Mouse (Mus musculus): ENCODE measurements around the gene Hyal1. TPM values are rescaled to one million over a fixed set of nuclear protein-coding genes. Genes with fewer than 3 reads are reported as not detected.
A peak's percentile ranks its signal among the peaks of the same experiment; 100 is the strongest.
"Not testable (repeated sequence)": the region's sequence is repeated elsewhere in the genome, so short reads cannot be mapped to it uniquely, and the experiment has no call there.

Gene Hyal1
- total RNA-seq, 2 experiments from 2014 or later, result 5.1 to 5.4 TPM

DNA sequence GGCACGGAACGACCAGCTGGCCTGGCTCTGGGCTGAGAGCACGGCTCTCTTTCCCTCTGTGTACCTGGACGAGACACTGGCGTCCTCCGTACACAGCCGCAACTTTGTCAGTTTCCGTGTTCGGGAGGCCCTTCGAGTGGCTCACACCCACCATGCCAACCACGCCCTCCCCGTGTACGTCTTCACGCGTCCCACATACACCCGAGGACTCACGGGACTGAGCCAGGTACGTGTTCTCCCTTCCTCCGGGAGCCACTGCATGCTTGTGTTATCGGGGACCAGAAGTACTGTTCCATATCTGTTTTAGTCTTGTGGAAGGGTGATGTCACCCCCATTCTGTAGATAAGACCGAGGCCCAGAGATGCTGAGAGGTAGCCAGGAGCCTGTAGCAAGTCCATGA is 5.9 kb upstream of the Hyal1 start:
- DNase-seq (ENCODE audit: low spot score in 2 of 2), result no peak

DNA sequence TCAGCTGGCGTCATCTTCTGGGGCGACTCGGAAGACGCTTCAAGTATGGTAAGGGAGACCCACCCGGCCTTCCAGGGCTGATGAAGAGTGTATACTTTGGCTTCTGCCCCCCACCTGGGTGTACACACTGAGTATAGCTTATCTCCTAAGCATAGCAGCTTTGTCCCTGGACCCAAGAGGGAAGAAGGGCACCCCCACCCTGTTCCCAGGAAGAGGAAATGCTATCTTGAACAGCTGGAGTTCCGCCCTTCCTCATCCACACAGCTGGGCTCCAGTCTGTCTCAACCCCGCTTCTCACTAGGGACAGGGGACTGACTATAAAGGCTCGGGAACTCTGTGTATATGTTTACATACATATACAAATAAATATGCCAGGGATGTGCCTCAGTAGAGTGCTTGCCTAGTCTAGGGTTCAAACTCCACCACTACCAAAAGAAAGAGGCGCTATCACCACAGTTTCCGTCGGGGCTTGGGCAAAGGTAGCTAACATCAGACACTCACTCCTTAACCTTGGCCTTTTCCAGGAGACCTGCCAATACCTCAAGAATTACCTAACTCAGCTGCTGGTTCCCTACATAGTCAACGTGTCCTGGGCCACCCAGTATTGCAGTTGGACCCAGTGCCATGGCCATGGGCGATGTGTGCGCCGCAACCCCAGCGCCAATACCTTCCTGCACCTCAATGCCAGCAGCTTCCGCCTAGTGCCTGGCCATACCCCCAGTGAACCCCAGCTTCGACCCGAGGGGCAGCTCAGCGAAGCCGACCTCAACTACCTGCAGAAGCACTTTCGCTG is 5.0 kb upstream of the Hyal1 start:
- no peak for DNase-seq (ENCODE audit: low spot score in 2 of 2)

DNA sequence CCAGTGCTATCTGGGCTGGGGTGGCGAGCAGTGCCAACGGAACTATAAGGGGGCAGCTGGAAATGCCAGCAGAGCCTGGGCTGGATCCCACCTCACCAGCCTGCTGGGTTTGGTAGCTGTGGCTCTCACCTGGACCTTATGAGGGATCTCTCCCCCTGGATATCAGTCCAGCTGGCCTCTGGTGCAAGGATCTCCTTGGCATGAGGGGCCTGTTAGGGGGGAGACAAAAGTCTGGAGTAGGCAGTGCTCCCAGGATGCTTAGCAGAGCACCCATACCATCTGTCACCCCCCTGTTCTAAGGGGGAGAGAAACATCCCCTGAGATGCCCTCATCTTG is 4.4 kb upstream of the Hyal1 start:
- DNase-seq (ENCODE audit: low spot score in 2 of 2), result no peak

DNA sequence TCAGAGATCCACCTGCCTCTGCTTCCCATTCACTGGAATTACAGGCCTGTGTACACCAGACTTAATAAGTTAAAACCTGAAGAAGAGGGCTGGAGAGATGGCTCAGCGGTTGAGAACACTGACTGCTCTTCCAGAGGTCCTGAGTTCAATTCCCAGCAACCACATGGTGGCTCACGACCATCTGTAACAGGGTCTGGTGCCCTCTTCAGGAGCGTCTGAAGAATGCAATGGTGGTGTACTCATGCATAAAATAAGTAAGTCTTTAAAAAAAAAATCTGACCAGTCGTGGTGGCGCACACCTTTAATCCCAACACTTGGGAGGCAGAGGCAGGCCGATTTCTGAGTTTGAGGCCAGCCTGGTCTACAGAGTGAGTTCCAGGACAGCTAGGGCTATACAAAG is 3.0 kb upstream of the Hyal1 start:
- DNase-seq (ENCODE audit: low spot score in 2 of 2), result not testable (repeated sequence)

DNA sequence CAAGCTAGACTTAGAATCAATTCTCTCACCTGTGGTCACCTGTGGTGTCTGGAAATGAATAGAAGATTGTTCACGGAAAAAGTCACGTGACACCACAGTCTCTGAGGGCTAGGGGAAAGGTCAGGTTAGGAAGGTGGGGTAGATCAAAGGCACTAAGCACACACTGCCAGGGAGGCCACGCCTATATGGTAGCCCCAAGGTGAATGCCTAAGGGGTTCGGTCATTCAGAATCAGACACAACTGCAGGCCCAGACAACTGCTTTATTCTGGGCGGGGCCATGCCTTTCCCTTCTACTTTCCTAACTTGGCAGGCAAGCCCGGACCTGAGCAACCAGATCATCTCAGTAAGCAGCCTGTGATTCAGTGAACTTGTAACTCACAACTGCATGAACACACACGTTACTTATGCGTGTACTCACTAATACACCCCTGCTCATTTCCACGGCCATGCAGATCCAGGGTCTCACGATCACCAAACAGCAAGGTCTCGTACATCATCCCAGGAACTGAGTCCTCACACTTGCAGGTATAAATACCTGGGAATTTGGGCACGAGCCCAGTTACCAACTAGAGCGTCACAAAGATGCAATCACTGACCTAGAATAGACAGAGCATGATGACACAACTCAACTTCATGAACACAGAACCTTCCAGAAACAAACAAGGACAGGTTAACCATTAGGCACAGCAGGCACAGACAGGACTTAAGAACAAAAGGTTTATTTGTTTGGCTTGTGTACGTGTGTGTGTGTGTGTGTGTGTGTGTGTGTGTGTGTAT is 959 bp upstream of the Hyal1 start:
- no peak for DNase-seq (ENCODE audit: low spot score in 2 of 2)

DNA sequence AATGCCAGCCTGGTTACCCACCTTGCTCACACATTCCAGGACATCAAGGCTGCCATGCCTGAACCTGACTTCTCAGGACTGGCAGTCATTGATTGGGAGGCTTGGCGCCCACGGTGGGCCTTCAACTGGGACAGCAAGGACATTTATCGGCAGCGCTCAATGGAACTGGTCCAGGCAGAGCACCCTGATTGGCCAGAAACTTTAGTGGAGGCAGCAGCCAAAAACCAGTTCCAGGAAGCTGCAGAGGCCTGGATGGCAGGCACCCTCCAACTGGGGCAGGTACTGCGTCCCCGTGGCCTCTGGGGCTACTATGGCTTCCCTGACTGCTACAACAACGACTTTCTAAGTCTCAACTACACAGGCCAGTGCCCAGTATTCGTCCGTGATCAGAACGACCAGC is 1.1 kb downstream of the Hyal1 start:
- no peak for DNase-seq (ENCODE audit: low spot score in 2 of 2)

DNA sequence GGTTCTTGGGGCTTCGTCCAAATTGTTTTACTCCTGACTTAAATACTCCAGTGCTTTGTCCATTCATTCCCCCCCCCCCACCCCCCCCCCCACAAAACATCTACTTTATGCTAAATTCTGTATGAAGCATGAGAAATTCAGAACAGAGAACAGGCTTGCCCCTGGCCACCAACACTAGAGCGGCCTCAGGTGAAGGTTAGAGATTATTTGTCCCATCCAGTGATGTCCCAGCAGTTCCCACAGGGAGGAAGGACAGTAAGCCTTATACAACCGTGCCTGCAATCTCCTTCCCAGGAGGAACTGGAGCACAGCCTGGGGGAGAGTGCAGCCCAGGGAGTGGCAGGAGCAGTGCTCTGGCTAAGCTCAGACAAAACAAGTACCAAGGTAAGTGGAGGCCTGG is 1.9 kb downstream of the Hyal1 start, which contains the start of gene Naa80:
TSS of gene Naa80 (plus strand) at position 301 of the 400 bp plus-strand sequence.
- DNase-seq (ENCODE audit: low spot score in 2 of 2), result no peak

DNA sequence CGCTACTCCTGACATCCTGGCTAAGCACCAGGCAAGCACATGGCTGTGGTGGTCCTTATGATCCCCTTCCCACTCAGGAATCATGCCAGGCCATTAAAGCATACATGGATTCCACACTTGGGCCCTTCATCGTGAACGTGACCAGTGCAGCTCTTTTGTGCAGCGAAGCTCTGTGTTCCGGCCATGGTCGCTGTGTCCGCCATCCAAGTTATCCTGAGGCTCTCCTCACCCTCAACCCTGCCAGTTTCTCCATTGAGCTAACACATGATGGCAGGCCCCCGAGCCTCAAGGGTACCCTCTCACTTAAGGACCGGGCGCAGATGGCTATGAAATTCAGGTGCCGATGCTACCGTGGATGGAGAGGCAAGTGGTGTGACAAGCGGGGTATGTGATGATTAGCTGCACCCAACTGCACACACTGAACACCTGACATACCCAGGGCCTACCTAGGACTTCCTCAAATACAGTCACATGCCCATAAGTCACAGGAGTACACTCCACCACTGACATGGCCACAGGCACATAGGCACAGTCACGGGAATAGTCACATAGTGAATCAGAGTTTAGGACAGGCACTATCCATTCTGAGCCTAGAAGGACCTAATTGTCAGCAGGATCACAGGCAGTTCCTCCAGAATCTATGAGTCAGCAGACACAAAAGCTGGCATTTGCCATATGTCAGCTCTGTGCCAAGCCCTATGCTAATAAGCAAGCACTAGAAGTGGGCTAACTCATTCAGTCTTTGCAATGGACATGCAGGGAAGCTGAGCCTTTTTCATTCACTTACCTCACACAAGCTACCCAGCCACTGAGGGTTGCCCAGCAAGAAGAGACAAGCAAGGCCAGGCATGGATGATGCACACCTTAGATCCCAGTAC is 2.5 kb downstream of the Hyal1 start:
- DNase-seq (ENCODE audit: low spot score in 2 of 2), result no peak

DNA sequence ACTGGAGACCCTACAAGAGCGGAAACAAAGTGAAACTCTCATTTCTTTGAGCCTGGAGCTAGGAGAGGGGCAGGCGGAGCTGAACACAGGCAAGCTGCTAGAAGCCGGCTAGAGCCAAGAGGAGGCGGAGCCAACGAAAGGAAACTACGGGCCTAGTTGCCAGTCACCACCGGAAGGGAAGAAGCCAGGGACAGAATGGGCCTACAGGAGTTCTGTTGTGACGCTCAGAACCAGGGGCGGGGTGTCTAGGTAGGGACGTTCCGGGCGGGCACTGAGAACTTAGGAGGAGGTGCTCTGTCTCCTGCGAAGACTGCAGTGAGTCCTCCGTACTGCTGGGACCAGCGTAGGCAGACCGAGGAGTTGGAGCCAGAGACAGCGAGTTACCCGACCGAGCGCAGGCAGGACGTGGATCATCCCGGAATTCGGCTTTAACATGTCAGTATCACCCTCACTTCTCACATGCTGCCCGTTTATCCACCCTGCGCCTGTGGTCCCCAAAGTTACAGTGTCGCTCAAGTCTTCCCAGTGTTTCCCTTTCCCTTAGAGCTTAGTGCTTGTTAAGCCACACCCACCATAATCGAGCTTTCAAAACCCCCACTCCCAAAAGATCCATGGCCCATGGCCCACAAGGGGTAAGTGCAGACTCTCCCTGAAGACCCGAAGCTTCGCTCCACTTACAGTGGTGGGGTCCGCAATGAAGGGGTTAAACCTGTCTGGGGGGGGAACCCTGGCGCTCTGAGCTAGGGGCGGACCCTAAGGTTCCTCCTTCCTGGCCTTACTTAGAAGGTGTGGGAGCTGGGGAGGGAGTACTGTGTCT is 4.0 kb downstream of the Hyal1 start, which contains the start of gene Hyal3:
TSS of gene Hyal3 (plus strand) at position 318 of the 817 bp plus-strand sequence.
- DNase-seq (ENCODE audit: low spot score in 2 of 2), result peak; percentile 60 to 80

DNA sequence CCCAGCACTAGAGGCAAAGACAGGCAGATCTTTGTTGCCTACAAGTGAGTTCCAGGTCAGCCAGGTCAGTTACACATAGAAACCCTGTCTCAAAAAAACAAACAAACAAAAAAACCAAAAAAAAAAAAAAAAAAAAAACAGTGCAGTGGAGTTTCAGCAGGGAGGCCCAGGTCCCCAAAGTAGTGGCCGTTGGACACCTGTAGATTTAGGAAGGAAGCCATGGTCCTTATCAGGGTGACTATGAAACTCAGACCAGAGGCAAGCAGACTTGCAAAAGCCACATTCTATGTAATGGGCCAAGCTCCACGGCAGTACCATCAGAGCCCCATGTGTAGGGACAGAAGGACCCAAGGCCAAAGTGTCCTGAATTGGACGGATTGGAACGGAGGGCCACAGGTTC is 4.9 kb downstream of the Hyal1 start:
- no peak for DNase-seq (ENCODE audit: low spot score in 2 of 2)

DNA sequence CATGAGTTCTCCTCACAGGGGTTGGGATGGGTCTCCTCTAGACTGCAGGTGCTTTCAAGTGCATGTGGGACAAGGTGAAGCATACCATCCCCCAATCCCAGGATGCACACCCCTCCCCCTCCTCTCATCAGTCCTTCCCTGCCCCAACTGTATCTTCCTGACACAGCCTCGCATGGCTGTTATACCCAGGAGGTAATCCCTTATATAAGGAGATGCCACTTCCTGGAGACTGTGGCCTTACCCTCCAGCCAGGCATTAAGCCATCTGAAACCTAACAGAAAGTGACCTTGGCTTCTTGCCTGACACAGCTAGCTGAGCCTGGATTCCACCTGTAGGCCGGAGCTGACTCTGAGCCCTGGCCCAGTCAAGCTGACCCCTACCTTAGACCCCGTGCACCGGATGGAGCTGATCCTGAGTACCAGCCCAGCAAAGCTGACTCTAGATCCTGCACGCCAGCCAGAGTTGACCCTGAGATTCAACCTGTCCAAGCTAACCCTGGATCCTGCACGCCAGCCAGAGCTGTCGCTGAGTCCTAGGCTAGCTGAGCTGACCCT is 5.9 kb downstream of the Hyal1 start:
- DNase-seq (ENCODE audit: low spot score in 2 of 2), result no peak

DNA sequence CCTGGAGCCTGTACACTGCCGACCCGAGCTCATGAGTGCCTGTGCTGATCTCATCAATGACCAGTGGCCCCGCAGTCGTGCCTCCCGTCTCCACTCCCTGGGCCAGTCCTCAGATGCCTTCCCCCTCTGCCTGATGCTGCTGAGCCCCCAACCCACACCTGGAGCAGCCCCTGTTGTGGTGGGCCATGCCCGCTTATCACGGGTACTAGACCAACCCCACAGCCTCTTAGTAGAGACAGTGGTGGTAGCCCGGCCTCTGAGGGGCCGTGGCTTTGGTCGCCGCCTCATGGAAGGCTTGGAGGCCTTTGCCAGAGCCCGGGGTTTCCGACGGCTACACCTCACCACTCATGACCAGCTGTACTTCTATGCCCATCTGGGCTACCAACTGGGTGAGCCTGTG is 6.4 kb downstream of the Hyal1 start:
- no peak for DNase-seq (ENCODE audit: low spot score in 2 of 2)

DNA sequence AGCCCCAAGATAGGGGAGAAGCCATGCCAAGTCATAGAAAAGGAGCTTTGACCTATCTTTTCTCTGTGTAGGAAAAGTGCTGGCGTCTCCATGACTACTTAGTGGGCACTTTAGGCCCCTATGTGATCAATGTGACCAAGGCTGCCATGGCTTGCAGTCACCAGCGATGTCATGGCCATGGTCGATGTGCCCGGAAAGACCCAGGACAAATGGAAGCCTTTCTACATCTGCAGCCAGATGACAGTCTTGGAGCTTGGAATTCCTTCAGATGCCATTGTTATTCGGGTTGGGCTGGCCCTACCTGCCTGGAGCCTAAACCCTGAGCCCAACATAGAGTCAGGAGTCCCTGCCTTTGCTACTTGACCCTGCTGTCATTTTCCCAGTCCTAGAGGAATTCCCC is 9.8 kb downstream of the Hyal1 start:
- DNase-seq (ENCODE audit: low spot score in 2 of 2), result no peak

DNA sequence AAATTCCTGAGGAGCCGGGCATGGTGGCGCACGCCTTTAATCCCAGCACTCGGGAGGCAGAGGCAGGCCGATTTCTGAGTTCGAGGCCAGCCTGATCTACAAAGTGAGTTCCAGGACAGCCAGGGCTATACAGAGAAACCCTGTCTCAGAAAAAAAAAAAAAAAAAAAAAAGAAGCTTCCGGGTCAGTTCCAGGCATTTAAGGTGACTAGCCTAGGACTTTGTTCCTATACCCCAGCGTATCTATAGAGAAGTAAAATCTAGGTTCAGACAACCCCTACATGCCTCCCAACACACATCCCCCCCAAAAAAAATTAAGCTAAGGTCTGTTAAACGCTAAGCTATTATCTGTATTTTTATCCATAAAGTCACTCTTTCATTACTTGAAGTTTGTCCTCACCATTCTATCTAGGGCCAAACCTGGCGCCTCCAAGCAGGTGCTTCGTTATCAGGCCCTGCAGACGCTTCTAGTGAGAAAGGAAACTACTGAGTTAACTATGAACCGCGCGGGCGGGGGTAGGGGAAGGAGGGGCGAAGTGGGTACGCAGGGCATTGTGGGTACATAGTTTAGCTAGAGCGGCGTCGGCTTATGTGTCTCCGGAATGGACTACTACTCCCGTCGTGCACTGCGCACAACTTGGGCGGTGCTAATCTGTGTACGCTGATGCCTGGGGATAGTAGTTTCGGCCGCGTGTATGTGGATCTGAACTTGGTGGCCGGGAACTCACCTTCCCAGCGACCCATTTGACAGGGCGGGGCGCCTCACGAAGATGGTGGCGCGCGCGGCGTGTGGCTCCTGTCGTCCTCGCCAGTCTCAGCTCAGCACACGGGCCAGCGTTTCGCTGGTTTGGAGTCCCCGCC is 10.5 kb downstream of the Hyal1 start, which contains the start of gene Ifrd2:
TSS of gene Ifrd2 (plus strand) at position 669 of the 859 bp plus-strand sequence.
- peak; percentile 67 to 92 for DNase-seq (ENCODE audit: low spot score in 2 of 2)

DNA sequence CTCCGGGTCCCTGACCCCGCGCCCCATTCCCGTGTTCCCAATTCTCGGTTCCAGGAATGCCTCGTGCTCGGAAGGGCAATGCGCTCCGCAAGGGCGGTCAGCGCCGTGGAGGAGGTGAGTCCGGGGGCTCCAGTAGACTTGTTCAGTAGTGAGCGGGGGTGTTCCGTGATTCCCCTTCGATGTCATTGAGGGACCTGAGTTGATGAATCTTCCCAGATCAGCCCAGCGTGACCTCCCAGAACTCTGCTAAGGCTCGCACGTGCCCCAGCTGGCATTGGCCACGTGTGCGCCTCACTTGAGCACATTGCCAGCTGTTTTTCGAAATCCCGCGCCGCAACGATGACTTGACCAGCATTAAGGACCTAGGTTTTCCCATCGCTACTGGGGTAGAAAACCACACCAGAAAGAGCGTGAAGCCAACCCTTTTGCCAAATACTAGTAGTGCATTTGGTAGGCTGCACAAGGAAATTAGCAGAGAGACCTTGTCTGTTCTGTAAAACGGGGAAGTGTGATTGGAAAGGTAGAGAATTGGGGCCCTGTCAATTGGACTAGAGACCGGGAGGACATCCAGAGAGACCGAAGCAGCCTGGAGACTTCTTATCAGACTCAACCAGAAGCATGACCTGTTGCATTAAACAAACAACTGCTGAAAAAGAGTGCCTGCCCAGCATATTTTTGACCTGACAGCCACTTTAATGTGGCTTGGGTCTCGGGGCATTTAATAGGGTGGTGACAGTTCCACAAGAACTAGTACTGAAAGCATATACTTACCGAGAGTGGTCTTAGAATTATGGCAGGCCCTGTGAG is 11.3 kb downstream of the Hyal1 start:
- no peak for DNase-seq (ENCODE audit: low spot score in 2 of 2)

DNA sequence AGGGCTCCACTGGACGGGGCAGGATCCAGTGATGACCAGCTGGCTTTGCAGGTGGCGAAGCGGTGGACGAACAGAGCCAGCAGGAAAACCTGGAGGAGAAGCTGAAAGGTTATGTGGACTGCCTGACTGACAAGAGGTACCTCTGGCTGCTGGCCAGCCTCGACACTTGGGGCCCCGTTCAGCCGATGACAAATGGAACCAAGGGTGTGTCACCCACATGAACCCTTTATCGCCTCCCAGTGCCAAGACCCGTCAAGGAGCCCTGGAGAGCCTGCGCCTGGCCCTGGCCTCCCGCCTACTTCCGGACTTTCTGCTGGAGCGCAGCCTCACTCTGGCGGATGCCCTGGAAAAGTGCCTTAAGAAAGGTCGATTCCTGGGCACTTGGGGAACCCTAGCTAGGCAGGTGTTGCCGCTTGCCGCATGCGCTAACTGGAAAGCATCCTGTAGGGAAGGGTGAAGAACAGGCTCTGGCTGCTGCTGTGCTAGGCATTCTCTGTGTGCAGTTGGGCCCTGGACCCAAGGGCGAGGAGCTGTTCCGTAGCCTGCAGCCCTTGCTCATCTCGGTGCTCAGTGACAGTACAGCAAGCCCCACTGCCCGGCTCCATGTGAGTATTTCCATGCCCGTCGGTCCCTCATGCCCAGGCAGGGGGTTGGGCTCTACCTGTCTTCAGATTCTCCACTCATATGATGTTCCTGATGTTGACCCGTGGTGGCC is 13.5 kb downstream of the Hyal1 start:
- no peak for DNase-seq (ENCODE audit: low spot score in 2 of 2)

DNA sequence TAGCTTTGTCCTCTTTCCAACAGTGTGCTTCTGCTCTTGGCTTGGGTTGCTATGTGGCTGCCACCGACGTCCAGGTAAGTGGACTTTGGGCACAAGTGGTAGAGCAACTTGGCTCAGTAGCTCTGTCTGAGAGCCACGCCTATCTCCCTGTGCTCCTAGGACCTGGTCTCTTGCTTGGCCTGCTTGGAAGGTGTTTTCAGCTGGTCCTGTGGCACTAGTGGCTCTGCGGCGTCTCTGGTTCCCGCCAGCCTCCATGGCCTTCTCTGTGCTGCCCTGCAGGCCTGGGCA is 14.0 kb downstream of the Hyal1 start:
- no peak for DNase-seq (ENCODE audit: low spot score in 2 of 2)
